Mouse (Mus musculus): ENCODE results near the gene Ero1l. TPM values are rescaled to one million over a fixed set of nuclear protein-coding genes. Genes with fewer than 3 reads are reported as not detected.
A peak's percentile ranks its signal among the peaks of the same experiment; 100 is the strongest.

Gene Ero1l
- total and polyA plus RNA-seq, 3 experiments = 5.0 to 22.6 (median 15.6) TPM

DNA sequence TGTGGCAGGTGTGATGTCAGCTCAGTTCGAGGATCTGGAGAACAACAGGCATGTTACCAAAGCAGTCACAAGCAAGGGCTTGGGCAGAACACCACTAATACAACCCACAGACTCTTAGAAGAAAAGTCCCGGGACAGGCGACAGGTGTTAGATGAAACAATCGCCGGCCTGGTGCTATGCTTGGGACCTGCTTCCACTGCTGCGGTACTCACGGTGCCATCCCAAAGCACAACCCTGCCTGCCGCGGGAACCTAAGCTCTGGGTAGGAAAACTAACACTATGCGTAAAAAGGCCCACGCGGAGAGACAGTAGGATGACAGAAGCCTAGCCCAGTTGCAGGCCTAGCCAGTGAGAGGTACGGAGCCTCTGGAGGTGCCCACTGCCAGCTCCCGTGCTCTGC lies 8.5 kb downstream of the Ero1l start:
- Histone ChIP-seq H3K36me3 (ENCODE audit: control insufficient read depth, insufficient read depth, low read length) (no peaks in the 10 kb centered on the region), H3K4me1 (ENCODE audit: control insufficient read depth, insufficient read depth, low read length) (peaks cover 3% of the 10 kb centered on the region; the same call in 1 of the 2 replicates), H3K79me2 (replicated peaks; ENCODE audit: control insufficient read depth, insufficient read depth, low read length) (peaks cover 4% of the 10 kb centered on the region), H3K9ac (ENCODE audit: low read depth, low read length) (no peak overlapping the region), H3K27ac (no peak overlapping the region), H3K27me3 (ENCODE audit: control insufficient read depth, insufficient read depth, low read length) (no peaks in the 10 kb centered on the region), H3K4me3 (no peak overlapping the region)
- intact Hi-C loops (cut with DNase I) = no loop called here
- DNase-seq = no peak
- TF ChIP-seq EP300 (IDR thresholded peaks at IDR 0.05; ENCODE audit: insufficient read depth, low read depth, low read length) = no peak
- no peak for TF ChIP-seq CTCF (IDR thresholded peaks at IDR 0.05)
- no peak for TF ChIP-seq POLR2A (IDR thresholded peaks at IDR 0.05; ENCODE audit: insufficient read depth, low read depth, low read length)
- WGBS = 86% methylated on average over 14 of the region's 14 CpGs

DNA sequence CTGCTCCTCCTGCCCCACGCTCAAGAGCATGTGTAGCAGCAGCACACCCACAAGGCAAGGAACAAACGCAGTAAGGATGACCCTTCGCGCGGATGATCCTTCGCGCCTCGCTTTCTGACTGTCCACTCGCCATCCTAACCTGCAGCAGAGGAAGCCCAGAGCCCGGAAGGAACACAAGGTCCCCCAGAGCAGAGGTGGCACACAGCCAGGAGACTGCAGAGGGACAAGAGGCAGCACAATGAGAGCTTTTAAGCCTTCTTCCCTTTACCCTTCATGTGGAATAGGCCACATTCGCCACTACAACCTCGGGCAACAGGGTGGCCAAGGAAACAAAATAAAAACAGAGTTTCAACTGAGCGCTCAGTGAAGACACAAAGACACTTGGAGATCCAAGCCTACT lies 8.9 kb downstream of the Ero1l start:
- peak; percentile 34 to 38 for DNase-seq
- TF ChIP-seq CTCF (IDR thresholded peaks at IDR 0.05) = no peak
- TF ChIP-seq POLR2A (IDR thresholded peaks at IDR 0.05; ENCODE audit: insufficient read depth, low read depth, low read length) = no peak
- TF ChIP-seq EP300 (IDR thresholded peaks at IDR 0.05; ENCODE audit: insufficient read depth, low read depth, low read length) = no peak
- intact Hi-C loops (cut with DNase I) = no loop called here
- H3K79me2 ChIP-seq (replicated peaks; ENCODE audit: control insufficient read depth, insufficient read depth, low read length) = peaks cover 4% of the 10 kb centered on the region
- H3K27me3 ChIP-seq (ENCODE audit: control insufficient read depth, insufficient read depth, low read length) = no peaks in the 10 kb centered on the region
- no peak overlapping the region for H3K4me3 ChIP-seq
- peaks cover 3% of the 10 kb centered on the region; the same call in 1 of the 2 replicates for H3K4me1 ChIP-seq (ENCODE audit: control insufficient read depth, insufficient read depth, low read length)
- no peak overlapping the region for H3K9ac ChIP-seq (ENCODE audit: low read depth, low read length)
- no peaks in the 10 kb centered on the region for H3K36me3 ChIP-seq (ENCODE audit: control insufficient read depth, insufficient read depth, low read length)
- 54% methylated on average over 13 of the region's 13 CpGs for WGBS
- no peak overlapping the region for H3K27ac ChIP-seq

DNA sequence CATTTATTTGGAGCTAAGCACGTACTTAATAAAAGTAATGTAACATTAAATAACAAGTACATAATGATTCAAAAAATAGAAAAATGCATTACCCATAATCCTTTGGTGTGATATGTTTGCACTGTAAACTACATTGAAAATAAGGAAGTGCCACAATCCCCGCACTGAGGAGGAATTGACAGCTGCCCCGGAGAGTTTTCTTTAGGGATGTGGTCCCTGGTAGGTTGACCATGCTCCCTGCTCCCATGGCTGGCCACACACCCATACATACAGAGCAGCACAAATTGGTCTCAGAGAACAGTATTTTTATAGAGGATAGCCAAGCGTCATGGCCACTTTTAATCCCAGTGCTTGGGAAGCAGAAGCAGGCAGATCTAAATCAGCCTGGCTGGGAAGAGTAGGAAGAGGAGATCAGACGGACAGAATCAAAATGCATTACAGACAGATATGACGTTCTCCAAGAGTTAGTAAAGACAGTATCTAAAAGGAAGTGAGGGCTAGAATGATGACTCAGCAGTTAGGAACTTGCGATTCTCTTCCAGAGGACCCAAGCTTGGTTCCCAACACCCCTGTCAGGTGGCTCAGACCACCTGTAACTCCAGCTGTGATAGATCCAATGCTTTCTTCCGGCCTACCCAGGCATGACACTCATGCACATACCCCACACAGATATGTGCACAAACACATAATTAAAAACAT lies 10.8 kb downstream of the Ero1l start:
- no peaks in the 10 kb centered on the region; the same call in 1 of the 2 replicates for H3K36me3 ChIP-seq (ENCODE audit: control insufficient read depth, insufficient read depth, low read length)
- intact Hi-C loops (cut with DNase I) = no loop called here
- no peak overlapping the region for H3K4me3 ChIP-seq
- H3K79me2 ChIP-seq (replicated peaks; ENCODE audit: control insufficient read depth, insufficient read depth, low read length) = peaks cover 2% of the 10 kb centered on the region; the same call in 1 of the 2 replicates
- no peak for DNase-seq
- no peak overlapping the region for H3K27ac ChIP-seq
- H3K27me3 ChIP-seq (ENCODE audit: control insufficient read depth, insufficient read depth, low read length) = no peaks in the 10 kb centered on the region
- no peak overlapping the region for H3K9ac ChIP-seq (ENCODE audit: low read depth, low read length)
- peaks cover 3% of the 10 kb centered on the region; the same call in 1 of the 2 replicates for H3K4me1 ChIP-seq (ENCODE audit: control insufficient read depth, insufficient read depth, low read length)
- TF ChIP-seq POLR2A (IDR thresholded peaks at IDR 0.05; ENCODE audit: insufficient read depth, low read depth, low read length) (no peak), CTCF (IDR thresholded peaks at IDR 0.05) (no peak), EP300 (IDR thresholded peaks at IDR 0.05; ENCODE audit: insufficient read depth, low read depth, low read length) (no peak)
- 73% methylated on average over 8 of the region's 8 CpGs for WGBS

DNA sequence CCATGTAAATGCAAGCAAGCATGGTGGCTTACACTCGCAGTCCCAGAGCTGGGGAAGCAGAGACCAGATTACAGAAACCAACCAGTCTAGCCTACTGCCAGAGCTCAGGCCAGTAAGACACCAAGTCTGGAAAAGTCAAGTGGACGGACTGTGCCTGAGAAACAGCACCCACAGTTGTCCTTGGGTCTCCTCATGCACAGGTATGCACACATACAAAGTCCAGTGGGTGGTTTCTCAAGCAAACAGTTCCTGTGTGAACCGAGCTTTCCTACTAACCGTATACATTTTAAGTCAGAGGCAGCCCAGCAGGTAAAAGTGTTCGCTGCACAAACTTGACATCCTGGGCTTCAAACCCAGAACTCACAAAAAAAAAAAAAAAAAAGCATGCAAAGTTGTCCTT lies 12.7 kb downstream of the Ero1l start:
- TF ChIP-seq CTCF (IDR thresholded peaks at IDR 0.05) (no peak), POLR2A (IDR thresholded peaks at IDR 0.05; ENCODE audit: insufficient read depth, low read depth, low read length) (no peak), EP300 (IDR thresholded peaks at IDR 0.05; ENCODE audit: insufficient read depth, low read depth, low read length) (no peak)
- peaks cover 3% of the 10 kb centered on the region; the same call in 1 of the 2 replicates for H3K4me1 ChIP-seq (ENCODE audit: control insufficient read depth, insufficient read depth, low read length)
- H3K9ac ChIP-seq (ENCODE audit: low read depth, low read length) = no peak overlapping the region
- H3K36me3 ChIP-seq (ENCODE audit: control insufficient read depth, insufficient read depth, low read length) = no peaks in the 10 kb centered on the region; the same call in 1 of the 2 replicates
- H3K79me2 ChIP-seq (replicated peaks; ENCODE audit: control insufficient read depth, insufficient read depth, low read length) = no peaks in the 10 kb centered on the region; the same call in 1 of the 2 replicates
- intact Hi-C loops (cut with DNase I) = no loop called here
- no peak overlapping the region for H3K4me3 ChIP-seq
- 93% methylated on average over 5 of the region's 5 CpGs for WGBS
- no peak overlapping the region for H3K27ac ChIP-seq
- H3K27me3 ChIP-seq (ENCODE audit: control insufficient read depth, insufficient read depth, low read length) = no peaks in the 10 kb centered on the region
- no peak for DNase-seq

DNA sequence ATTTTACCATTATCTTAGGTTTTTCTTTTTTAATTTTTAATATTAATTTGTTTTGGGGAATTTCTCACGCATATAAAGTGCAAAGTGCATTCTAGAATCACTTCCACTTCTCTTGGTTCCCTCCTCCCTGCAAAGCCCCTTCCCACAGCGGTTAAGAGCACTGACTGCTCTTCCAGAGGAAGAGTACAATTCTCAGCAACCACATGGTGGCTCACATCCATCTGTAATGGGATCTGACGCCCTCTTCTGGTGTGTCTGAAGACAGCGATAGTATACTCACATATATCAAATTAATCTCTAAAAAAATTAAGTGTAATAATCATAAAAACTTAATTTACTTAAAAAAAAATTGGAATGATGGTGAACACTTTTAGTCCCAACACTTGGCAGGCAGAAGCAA lies 14.2 kb downstream of the Ero1l start:
- TF ChIP-seq CTCF (IDR thresholded peaks at IDR 0.05) (peak; percentile 25; the same call in 1 of the 2 replicates), EP300 (IDR thresholded peaks at IDR 0.05; ENCODE audit: insufficient read depth, low read depth, low read length) (no peak)
- no peaks in the 10 kb centered on the region for H3K79me2 ChIP-seq (replicated peaks; ENCODE audit: control insufficient read depth, insufficient read depth, low read length)
- no peaks in the 10 kb centered on the region for H3K27me3 ChIP-seq (ENCODE audit: control insufficient read depth, insufficient read depth, low read length)
- WGBS = 77% methylated on average over 4 of the region's 4 CpGs
- H3K4me1 ChIP-seq (ENCODE audit: control insufficient read depth, insufficient read depth, low read length) = no peaks in the 10 kb centered on the region
- H3K36me3 ChIP-seq (ENCODE audit: control insufficient read depth, insufficient read depth, low read length) = no peaks in the 10 kb centered on the region; the same call in 1 of the 2 replicates
- intact Hi-C loops (cut with DNase I) = no loop called here
- no peak overlapping the region for H3K4me3 ChIP-seq
- no peak for DNase-seq
- no peak overlapping the region for H3K9ac ChIP-seq (ENCODE audit: low read depth, low read length)
- H3K27ac ChIP-seq = no peak overlapping the region

DNA sequence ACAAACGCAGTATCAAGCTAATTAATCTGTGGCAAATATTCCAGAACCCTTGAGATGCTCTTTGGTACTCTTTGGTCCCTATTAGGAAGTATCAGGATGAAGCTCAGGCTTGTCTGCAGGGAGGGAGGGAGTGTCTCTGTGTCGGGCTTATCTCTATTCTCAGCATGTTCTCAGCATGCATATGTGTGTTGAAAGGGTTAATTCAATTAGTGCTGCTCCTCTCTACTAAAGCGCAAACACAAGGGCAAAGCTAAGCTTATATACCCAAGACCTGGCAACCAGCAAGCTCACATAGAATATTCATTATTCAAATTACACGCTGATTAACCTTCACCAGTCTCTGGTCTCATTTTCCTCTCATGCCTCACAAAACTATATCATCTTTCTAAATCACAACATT lies 14.6 kb downstream of the Ero1l start:
- no peak overlapping the region for H3K4me3 ChIP-seq
- H3K4me1 ChIP-seq (ENCODE audit: control insufficient read depth, insufficient read depth, low read length) = no peaks in the 10 kb centered on the region
- no peak for TF ChIP-seq CTCF (IDR thresholded peaks at IDR 0.05)
- no peak for TF ChIP-seq POLR2A (IDR thresholded peaks at IDR 0.05; ENCODE audit: insufficient read depth, low read depth, low read length)
- TF ChIP-seq EP300 (IDR thresholded peaks at IDR 0.05; ENCODE audit: insufficient read depth, low read depth, low read length) = no peak
- WGBS = 74% methylated on average over 4 of the region's 4 CpGs
- H3K27ac ChIP-seq = no peak overlapping the region
- H3K79me2 ChIP-seq (replicated peaks; ENCODE audit: control insufficient read depth, insufficient read depth, low read length) = no peaks in the 10 kb centered on the region
- H3K36me3 ChIP-seq (ENCODE audit: control insufficient read depth, insufficient read depth, low read length) = no peaks in the 10 kb centered on the region; the same call in 1 of the 2 replicates
- intact Hi-C loops (cut with DNase I) = no loop called here
- H3K9ac ChIP-seq (ENCODE audit: low read depth, low read length) = no peak overlapping the region
- no peak for DNase-seq
- H3K27me3 ChIP-seq (ENCODE audit: control insufficient read depth, insufficient read depth, low read length) = no peaks in the 10 kb centered on the region
